15 mouse cellular contexts compared by ENCODE assay signal in the genomic region with DNA sequence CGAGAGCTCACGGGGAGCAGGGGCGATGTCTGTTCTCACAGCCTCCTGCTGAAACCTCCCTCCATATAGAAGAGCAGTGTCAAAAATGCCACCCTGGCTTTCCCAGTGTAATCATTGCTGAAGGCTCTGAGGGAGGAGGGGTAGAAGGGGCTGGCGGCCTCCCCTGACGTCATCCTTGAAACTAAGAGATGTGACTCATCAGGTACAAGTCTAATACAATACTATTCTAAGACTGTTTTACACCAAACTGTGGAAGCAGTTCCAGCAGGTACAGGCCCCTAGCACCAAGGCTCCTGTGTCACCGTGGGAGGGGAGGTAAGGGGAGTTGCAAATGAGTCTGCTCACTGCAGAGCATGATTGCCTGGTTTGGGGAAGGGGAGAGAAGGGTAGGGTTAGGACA. TPM values are rescaled to one million over a fixed set of nuclear protein-coding genes. Genes with fewer than 3 reads are reported as not detected.
DNase-seq lines count a peak whose midpoint lies in the region; ATAC-seq and TF ChIP-seq lines count a peak whose summit lies in the region.
"Had no signal": no experiment of that assay in that cellular context is flagged by ENCODE, and none has a peak within 500 bp of the region (broad histone marks: within the 10 kb centered on the region; RNA-seq: fewer than 3 reads in every experiment).

No protein-coding gene starts in this region.

- no peak overlapping the region for H3K27ac ChIP-seq in kidney, embryonic 16.5 days (ENCODE audit: low read length)
- no peak overlapping the region for H3K27ac ChIP-seq in bone marrow macrophage, adult 2 months (ENCODE audit: insufficient read depth, low read depth, low read length)
- H3K27ac ChIP-seq in heart, embryonic 10.5 days, result no peak overlapping the region
- H3K27ac ChIP-seq: heart, embryonic 15.5 days; hindbrain, embryonic 12.5 days; midbrain, embryonic 15.5 days had no signal

- no peak for TF ChIP-seq CTCF in bone marrow macrophage, adult 2 months (IDR thresholded peaks at IDR 0.05; ENCODE audit: low read depth, low read length)

- WGBS in kidney, embryonic 16.5 days, result 38% methylated on average over 6 of the region's 6 CpGs
- 42% methylated on average over 6 of the region's 6 CpGs for WGBS in heart, embryonic 10.5 days

- no peaks in the 10 kb centered on the region for H3K4me1 ChIP-seq in kidney, embryonic 16.5 days (ENCODE audit: insufficient read depth, low read length)
- peaks cover 12% of the 10 kb centered on the region for H3K4me1 ChIP-seq in bone marrow macrophage, adult 2 months (ENCODE audit: control insufficient read depth, insufficient read depth, low read length)
- H3K4me1 ChIP-seq in heart, embryonic 10.5 days, result 0 out of 2 replicates have a peak, but pooled peaks cover under 1% of the 10 kb centered on the region
- H3K4me1 ChIP-seq: hindbrain, embryonic 12.5 days; midbrain, embryonic 15.5 days had no signal

- H3K9me3 ChIP-seq in kidney, embryonic 16.5 days (ENCODE audit: low read length), result no peaks in the 10 kb centered on the region
- no peaks in the 10 kb centered on the region for H3K9me3 ChIP-seq in heart, embryonic 10.5 days
- H3K9me3 ChIP-seq: heart, embryonic 15.5 days; hindbrain, embryonic 12.5 days; midbrain, embryonic 15.5 days had no signal

- DNase-seq in kidney, adult 11 months, result no peak
- DNase-seq in 3T3-L1 (ENCODE audit: low read depth, low spot score), result peak; percentile 20
- peak; percentile 25 for DNase-seq in NIH3T3 (ENCODE audit: low read depth)
- no peak for DNase-seq in spleen, postnatal 4 days (ENCODE audit: low spot score in 2 of 2)
- DNase-seq in adipocyte (ENCODE audit: low spot score), result no peak
- no peak for DNase-seq in heart, embryonic 10.5 days (ENCODE audit: low spot score)
- DNase-seq: cerebellum, adult 11-12 months; liver, postnatal 0 days; right cerebral cortex, postnatal 25 days had no signal

- H3K9ac ChIP-seq in kidney, embryonic 16.5 days (replicated peaks; ENCODE audit: low read length), result no peak overlapping the region
- H3K9ac ChIP-seq: heart, embryonic 15.5 days; hindbrain, embryonic 12.5 days; liver, postnatal 0 days; midbrain, embryonic 15.5 days had no signal

- no peaks in the 10 kb centered on the region for H3K36me3 ChIP-seq in kidney, embryonic 16.5 days (ENCODE audit: insufficient read depth, low read length)
- H3K36me3 ChIP-seq in heart, embryonic 10.5 days, result no peaks in the 10 kb centered on the region
- H3K36me3 ChIP-seq: heart, embryonic 15.5 days; hindbrain, embryonic 12.5 days; midbrain, embryonic 15.5 days had no signal

- TF ChIP-seq POLR2A in bone marrow macrophage, adult 2 months (IDR thresholded peaks at IDR 0.05; ENCODE audit: borderline replicate concordance, low read depth, low read length), result no peak

- H3K4me2 ChIP-seq in kidney, embryonic 16.5 days (replicated peaks; ENCODE audit: low read depth, low read length), result no peak overlapping the region
- H3K4me2 ChIP-seq: heart, embryonic 15.5 days; hindbrain, embryonic 12.5 days; midbrain, embryonic 15.5 days had no signal

- H3K27me3 ChIP-seq in kidney, embryonic 16.5 days (ENCODE audit: insufficient read depth, low read length), result no peaks in the 10 kb centered on the region; the same call in 1 of the 2 replicates
- H3K27me3 ChIP-seq in heart, embryonic 10.5 days (ENCODE audit: insufficient read depth, poor library complexity, severe bottlenecking), result peaks cover 9% of the 10 kb centered on the region; the same call in 1 of the 2 replicates
- H3K27me3 ChIP-seq: midbrain, embryonic 15.5 days had no signal

- no peak overlapping the region for H3K4me3 ChIP-seq in kidney, embryonic 16.5 days (ENCODE audit: low read length)
- H3K4me3 ChIP-seq in bone marrow macrophage, adult 2 months (ENCODE audit: insufficient read depth, low read length), result peak overlapping the region; percentile 20; the same call in 1 of the 2 replicates
- no peak overlapping the region for H3K4me3 ChIP-seq in heart, embryonic 10.5 days
- H3K4me3 ChIP-seq: heart, embryonic 15.5 days; hindbrain, embryonic 12.5 days; midbrain, embryonic 15.5 days had no signal

- peak; percentile 64 for ATAC-seq in kidney, embryonic 16.5 days (ENCODE audit: low FRiP score, low TSS enrichment)
- ATAC-seq: forebrain, embryonic 14.5 days; liver, postnatal 0 days; midbrain, embryonic 15.5 days had no signal

RNA-seq across cellular contexts. Expression of gene Tmem255a, which starts 5.1 kb away (rescaled TPM):
- 27.3 and 29.4 TPM in 2 replicates for polyA plus RNA-seq in kidney, embryonic 16.5 days (2015; fragmentation: Nextera tagmentation; extraction: Ambion mirVana)
- polyA plus RNA-seq in bone marrow macrophage, adult 2 months (2012; ENCODE audit: insufficient read depth, insufficient read length, missing spikeins), result not detected in 2 replicates
- polyA plus RNA-seq in heart, embryonic 10.5 days (2016; fragmentation: Nextera tagmentation; extraction: Ambion mirVana), result 18.0 and 24.5 TPM in 2 replicates

RNA-seq across cellular contexts. Expression of gene Zbtb33, which starts 57.5 kb away (rescaled TPM):
- polyA plus RNA-seq in kidney, embryonic 16.5 days (2015; fragmentation: Nextera tagmentation; extraction: Ambion mirVana), result 3.4 and 4.2 TPM in 2 replicates
- 13.2 and 18.0 TPM in 2 replicates for polyA plus RNA-seq in bone marrow macrophage, adult 2 months (2012; ENCODE audit: insufficient read depth, insufficient read length, missing spikeins)
- 1.9 and 5.0 TPM in 2 replicates for polyA plus RNA-seq in heart, embryonic 10.5 days (2016; fragmentation: Nextera tagmentation; extraction: Ambion mirVana)

Comparison
In these comparisons a context has a peak if more than half of its experiments do, and no peak if none do; other contexts are left out.
1. DNase-seq: peak in 3T3-L1 (single experiment) and NIH3T3 (single experiment); none in kidney, adult 11 months (single experiment), spleen, postnatal 4 days (0 of 2), adipocyte (single experiment) and heart, embryonic 10.5 days (single experiment).
2. RNA of gene Tmem255a, which starts 5.1 kb away (polyA plus RNA-seq): 27.3 to 29.4 TPM in kidney, embryonic 16.5 days and 18.0 to 24.5 TPM in heart, embryonic 10.5 days; not detected in bone marrow macrophage, adult 2 months; every median in the first group is over 10 times any median in the second.